Mouse (Mus musculus) liver, embryonic 12.5 days (tissue): ENCODE data around the gene Ppp2r2c. TPM values are rescaled to one million over a fixed set of nuclear protein-coding genes. Genes with fewer than 3 reads are reported as not detected.

Experiments used
- ATAC-seq: fragments of 200-750 bp; cut with Nextera tagmentation; 2 replicates; pipeline ENCODE4 v1.8.0; 2017; ENCODE audit warnings: moderate number of reproducible peaks, mild to moderate bottlenecking, moderate library complexity
- H3K27ac ChIP-seq: fragments of 300-500 bp; sonication (generic); 2 replicates; pipeline ENCODE4 v1.5.1; 2016; ENCODE audit warnings: mild to moderate bottlenecking
- H3K27me3 ChIP-seq: fragments of 300-500 bp; sonication (generic); replicated peaks from 2 replicates; pipeline ENCODE4 v1.6.1; 2016; ENCODE audit warnings: mild to moderate bottlenecking, moderate library complexity
- H3K36me3 ChIP-seq: fragments of 300-500 bp; sonication (generic); 2 replicates; pipeline ENCODE4 v1.6.1; 2016; ENCODE audit warnings: mild to moderate bottlenecking, moderate library complexity
- H3K4me1 ChIP-seq: fragments of 300-500 bp; sonication (generic); 2 replicates; pipeline ENCODE4 v1.6.1; 2016
- H3K4me2 ChIP-seq: fragments of 300-500 bp; sonication (generic); 2 replicates; pipeline ENCODE4 v1.6.1; 2016; ENCODE audit warnings: mild to moderate bottlenecking, moderate library complexity
- H3K4me3 ChIP-seq: fragments of 300-500 bp; sonication (generic); 2 replicates; pipeline ENCODE4 v1.5.1; 2016; ENCODE audit warnings: mild to moderate bottlenecking, moderate library complexity
- H3K9ac ChIP-seq: fragments of 300-500 bp; sonication (generic); 2 replicates; pipeline ENCODE4 v1.6.1; 2016; ENCODE audit warnings: mild to moderate bottlenecking, moderate library complexity
- H3K9me3 ChIP-seq: fragments of 300-500 bp; sonication (generic); replicated peaks from 2 replicates; pipeline ENCODE4 v1.6.1; 2016; ENCODE audit warnings: mild to moderate bottlenecking, moderate library complexity
- WGBS: fragments of 180-500 bp; shearing (Covaris S2); methylation state at CpG from one replicate; pipeline ENCODE4 v1.1.7; 2016; ENCODE audit not compliant: insufficient replicate concordance; 5-methylcytosine and 5-hydroxymethylcytosine counted together
- polyA plus RNA-seq: library from polyadenylated mRNA; unstranded; fragments of >200 nt; fragmentation: Nextera tagmentation; extraction: Ambion mirVana; gene quantifications from 2 replicates; pipeline ENCODE4 v1.2.1, GENCODE M21; 2016

The Ppp2r2c gene
- polyA plus RNA-seq, 1 experiment from 2014 or later: 0.08 TPM

GRCm38 (mm10) chr5:36875956-36876355 is 7.6 kb downstream of the Ppp2r2c start:
- Histone ChIP-seq H3K36me3 (no peaks in the 10 kb centered on the region), H3K4me2 (no peak overlapping the region), H3K4me3 (no peak overlapping the region), H3K9me3 (no peaks in the 10 kb centered on the region), H3K9ac (no peak overlapping the region), H3K27ac (no peak overlapping the region), H3K4me1 (no peaks in the 10 kb centered on the region), H3K27me3 (peaks cover 45% of the 10 kb centered on the region)
- 65% methylated on average over 4 of the region's 4 CpGs for WGBS
- ATAC-seq: no peak

DNA sequence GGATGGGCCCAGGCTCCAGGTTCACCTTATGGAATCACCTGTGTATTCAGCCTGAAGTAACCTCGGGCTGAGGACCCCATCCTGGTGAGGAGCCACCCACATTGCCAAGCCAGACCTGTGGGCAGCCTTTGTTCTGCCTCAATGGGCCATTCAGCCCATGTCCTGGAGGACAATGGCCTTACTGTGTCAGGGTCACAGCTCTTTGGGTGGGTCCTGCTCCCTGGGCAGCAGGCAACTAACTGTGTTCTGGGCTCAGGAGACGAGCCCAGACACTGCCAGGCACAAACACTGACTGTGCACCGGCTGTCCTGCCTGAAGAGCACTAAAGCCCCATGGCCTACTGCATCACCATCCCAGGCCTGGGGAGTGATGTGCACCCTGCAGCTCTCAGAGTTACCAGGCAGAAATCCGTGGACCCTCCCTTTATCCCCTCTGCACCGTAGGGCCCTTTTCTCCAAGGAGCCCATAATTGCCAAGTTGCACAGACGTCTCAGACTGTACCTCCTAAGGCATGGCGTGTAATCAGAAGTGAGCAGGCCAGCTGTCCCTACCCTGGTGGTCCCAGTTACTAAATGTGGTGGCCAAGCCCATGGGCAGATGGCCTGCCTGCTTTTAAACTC is 8.6 kb downstream of the Ppp2r2c start:
- H3K27me3 ChIP-seq: peaks cover 35% of the 10 kb centered on the region
- no peak overlapping the region for H3K27ac ChIP-seq

DNA sequence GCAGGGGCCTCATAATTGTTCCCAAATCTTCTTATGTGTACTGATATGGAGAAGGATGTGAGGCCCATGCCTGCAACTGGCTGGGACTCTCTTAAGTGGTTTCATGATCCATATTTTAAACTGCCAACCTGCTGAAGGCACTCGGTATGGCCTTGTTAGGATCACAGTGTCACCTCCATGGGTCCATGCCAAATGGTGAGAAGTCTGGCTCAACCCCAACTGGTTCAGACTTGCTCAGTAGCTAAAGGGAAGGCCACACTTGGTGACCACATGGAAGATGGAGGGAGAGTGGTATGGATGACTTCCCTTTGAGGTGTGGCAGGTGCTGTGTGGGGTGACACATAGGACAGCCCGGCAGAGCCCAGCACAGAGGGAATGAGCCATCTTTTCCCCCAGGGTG is 9.3 kb downstream of the Ppp2r2c start:
- no peak overlapping the region for H3K4me2 ChIP-seq
- WGBS: 58% methylated on average over 2 of the region's 2 CpGs
- peaks cover 29% of the 10 kb centered on the region for H3K27me3 ChIP-seq
- no peak overlapping the region for H3K4me3 ChIP-seq
- no peak overlapping the region for H3K27ac ChIP-seq
- ATAC-seq: no peak
- no peaks in the 10 kb centered on the region for H3K4me1 ChIP-seq
- no peaks in the 10 kb centered on the region for H3K36me3 ChIP-seq
- no peaks in the 10 kb centered on the region for H3K9me3 ChIP-seq
- no peak overlapping the region for H3K9ac ChIP-seq

More for the DNA sequence above, 8.6 kb downstream of the Ppp2r2c start:
- 57% methylated on average over 7 of the region's 7 CpGs for WGBS
- ATAC-seq: no peak
- Histone ChIP-seq H3K4me1 (no peaks in the 10 kb centered on the region), H3K4me3 (no peak overlapping the region), H3K36me3 (no peaks in the 10 kb centered on the region), H3K4me2 (no peak overlapping the region), H3K9ac (no peak overlapping the region), H3K9me3 (no peaks in the 10 kb centered on the region)

- Histone ChIP-seq H3K27ac (no peak overlapping the region), H3K36me3 (no peaks in the 10 kb centered on the region), H3K4me1 (no peaks in the 10 kb centered on the region), H3K4me2 (no peak overlapping the region), H3K4me3 (no peak overlapping the region), H3K27me3 (peaks cover 18% of the 10 kb centered on the region), H3K9me3 (no peaks in the 10 kb centered on the region), H3K9ac (no peak overlapping the region)
- 68% methylated on average over 4 of the region's 4 CpGs for WGBS
- no peak for ATAC-seq
Observed at GRCm38 (mm10) chr5:36878801-36879200, 10.5 kb downstream of the Ppp2r2c start.

DNA sequence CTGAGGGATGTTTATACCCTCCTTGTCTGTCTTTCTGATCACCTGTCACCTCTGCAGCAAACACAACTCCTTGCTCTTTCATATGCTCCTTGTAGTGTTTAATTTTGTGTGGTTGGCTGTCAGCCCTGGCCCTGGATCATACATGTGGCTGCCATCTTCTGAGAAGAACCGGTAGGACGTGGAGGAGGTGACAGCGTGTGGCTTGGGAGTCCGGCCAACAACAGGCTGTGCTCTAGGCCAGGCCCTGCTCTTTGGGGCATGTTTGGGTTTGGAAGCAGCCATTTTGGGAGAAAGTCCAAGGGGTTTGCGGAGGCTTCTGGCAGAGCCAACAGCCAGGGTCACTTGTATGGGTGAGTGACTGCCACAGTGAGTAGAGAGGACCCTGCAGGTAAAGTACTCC is 12.3 kb downstream of the Ppp2r2c start:
- no peak for ATAC-seq
- 0 out of 2 replicates have a peak, but pooled peaks cover 1% of the 10 kb centered on the region for H3K27me3 ChIP-seq
- H3K9ac ChIP-seq: no peak overlapping the region
- no peaks in the 10 kb centered on the region for H3K4me1 ChIP-seq
- H3K4me2 ChIP-seq: no peak overlapping the region
- H3K27ac ChIP-seq: no peak overlapping the region
- no peaks in the 10 kb centered on the region for H3K36me3 ChIP-seq
- no peak overlapping the region for H3K4me3 ChIP-seq
- H3K9me3 ChIP-seq: no peaks in the 10 kb centered on the region
- 72% methylated on average over 5 of the region's 5 CpGs for WGBS

DNA sequence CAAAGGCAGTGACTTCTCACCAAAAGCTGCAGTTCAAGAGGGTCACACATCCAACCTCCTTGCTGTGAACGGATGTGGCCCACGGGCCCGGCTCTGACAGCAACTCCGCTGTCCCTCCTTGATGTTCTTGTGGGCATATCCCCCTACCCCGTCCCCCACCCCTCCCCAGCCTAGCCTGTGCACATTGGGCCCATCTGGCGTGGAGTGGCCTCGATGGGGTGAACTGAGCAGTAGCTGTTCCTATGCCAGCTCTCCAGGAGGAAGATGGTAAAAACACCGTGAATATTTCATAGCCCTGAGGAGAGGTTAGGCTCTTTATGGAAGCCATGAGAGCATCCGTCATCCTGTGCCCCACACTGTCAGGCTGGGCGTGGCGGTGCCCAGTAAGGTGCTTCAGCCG is 15.2 kb downstream of the Ppp2r2c start:
- Histone ChIP-seq H3K9me3 (no peaks in the 10 kb centered on the region), H3K36me3 (no peaks in the 10 kb centered on the region), H3K9ac (no peak overlapping the region), H3K4me1 (no peaks in the 10 kb centered on the region), H3K27me3 (0 out of 2 replicates have a peak, but pooled peaks cover 4% of the 10 kb centered on the region), H3K4me3 (no peak overlapping the region), H3K4me2 (no peak overlapping the region), H3K27ac (no peak overlapping the region)
- WGBS: 63% methylated on average over 12 of the region's 12 CpGs
- ATAC-seq: no peak

DNA sequence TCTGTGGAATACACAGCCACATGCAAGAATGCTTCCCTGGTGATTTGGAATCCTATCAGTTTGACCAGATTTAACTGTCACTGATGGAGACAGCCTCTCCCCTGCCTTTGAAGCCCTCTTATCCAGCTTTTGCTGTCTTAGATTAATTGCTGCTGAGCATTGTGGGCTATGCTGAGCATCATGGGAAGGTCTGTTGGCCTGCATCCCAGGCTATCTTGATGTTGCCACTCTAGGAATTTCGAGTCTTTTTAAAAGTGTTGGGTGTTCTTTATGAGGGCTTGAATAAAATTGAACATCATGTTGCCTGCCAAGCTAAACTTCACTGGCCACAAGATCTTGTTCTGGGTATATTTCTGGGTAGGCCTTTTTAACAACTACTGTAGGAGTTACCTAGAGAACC is 16.8 kb downstream of the Ppp2r2c start:
- Histone ChIP-seq H3K9me3 (no peaks in the 10 kb centered on the region), H3K27me3 (0 out of 2 replicates have a peak, but pooled peaks cover 4% of the 10 kb centered on the region), H3K27ac (no peak overlapping the region), H3K36me3 (no peaks in the 10 kb centered on the region), H3K4me2 (no peak overlapping the region), H3K4me3 (no peak overlapping the region), H3K9ac (no peak overlapping the region), H3K4me1 (no peaks in the 10 kb centered on the region)
- WGBS: 48% methylated on average over 1 of the region's 1 CpGs
- ATAC-seq: no peak

DNA sequence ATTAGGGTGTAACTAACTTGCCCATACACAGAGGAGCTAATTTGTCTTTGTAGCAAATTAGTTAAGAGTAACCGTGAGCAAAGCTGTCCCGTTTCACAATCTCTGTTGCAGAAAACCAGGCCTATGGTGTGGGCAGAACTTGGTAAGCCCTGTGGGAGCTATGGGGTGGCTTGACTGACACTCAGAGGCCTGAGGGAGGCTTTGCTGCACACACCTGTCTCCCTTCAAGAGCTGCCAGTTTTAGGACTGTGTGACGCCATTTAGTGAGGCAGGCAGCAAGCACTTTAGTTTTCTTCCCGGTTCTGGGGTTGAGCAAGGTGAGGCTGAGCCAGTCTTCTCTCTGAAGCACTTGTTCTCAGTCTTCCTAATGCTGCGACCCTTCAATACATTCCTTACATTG is 17.3 kb downstream of the Ppp2r2c start:
- H3K27ac ChIP-seq: no peak overlapping the region

DNA sequence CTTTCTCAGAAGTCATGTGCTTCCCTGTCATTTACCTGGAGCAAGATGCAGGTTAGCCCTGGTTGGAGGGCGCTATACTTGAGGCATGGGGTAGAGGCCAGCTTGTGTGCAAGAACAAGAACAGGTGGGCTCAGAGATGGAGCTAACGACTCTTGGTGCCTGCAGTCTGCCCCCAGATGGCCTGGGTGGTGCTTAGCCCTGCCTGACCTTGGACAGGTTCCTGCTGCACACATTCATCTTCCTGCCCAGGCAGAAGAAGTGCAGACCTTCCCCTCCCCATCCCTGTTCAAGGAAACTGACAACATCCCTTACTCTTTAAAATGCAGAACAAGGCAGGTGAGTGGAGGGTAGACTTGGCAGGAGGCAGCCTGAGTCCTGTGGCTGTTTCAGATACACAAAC is 18.0 kb downstream of the Ppp2r2c start:
- H3K9ac ChIP-seq: no peak overlapping the region
- no peak overlapping the region for H3K4me3 ChIP-seq
- 61% methylated on average over 2 of the region's 2 CpGs for WGBS
- H3K4me1 ChIP-seq: no peaks in the 10 kb centered on the region
- no peak overlapping the region for H3K4me2 ChIP-seq
- 0 out of 2 replicates have a peak, but pooled peaks cover 4% of the 10 kb centered on the region for H3K27me3 ChIP-seq
- H3K27ac ChIP-seq: no peak overlapping the region
- no peak for ATAC-seq
- H3K9me3 ChIP-seq: no peaks in the 10 kb centered on the region
- H3K36me3 ChIP-seq: no peaks in the 10 kb centered on the region

More for the DNA sequence above, 17.3 kb downstream of the Ppp2r2c start:
- H3K9me3 ChIP-seq: no peaks in the 10 kb centered on the region
- no peak overlapping the region for H3K9ac ChIP-seq
- 0 out of 2 replicates have a peak, but pooled peaks cover 4% of the 10 kb centered on the region for H3K27me3 ChIP-seq
- no peak for ATAC-seq
- no peak overlapping the region for H3K4me3 ChIP-seq
- WGBS: 63% methylated on average over 5 of the region's 5 CpGs
- H3K4me1 ChIP-seq: no peaks in the 10 kb centered on the region
- no peaks in the 10 kb centered on the region for H3K36me3 ChIP-seq
- H3K4me2 ChIP-seq: no peak overlapping the region

GRCm38 (mm10) chr5:36886852-36887283 is 18.6 kb downstream of the Ppp2r2c start:
- Histone ChIP-seq H3K36me3 (no peaks in the 10 kb centered on the region), H3K27me3 (0 out of 2 replicates have a peak, but pooled peaks cover 4% of the 10 kb centered on the region), H3K4me3 (no peak overlapping the region), H3K4me2 (no peak overlapping the region), H3K9ac (no peak overlapping the region), H3K4me1 (no peaks in the 10 kb centered on the region), H3K9me3 (no peaks in the 10 kb centered on the region), H3K27ac (no peak overlapping the region)
- ATAC-seq: no peak
- WGBS: 55% methylated on average over 7 of the region's 7 CpGs

- Histone ChIP-seq H3K9ac (no peak overlapping the region), H3K27me3 (0 out of 2 replicates have a peak, but pooled peaks cover 4% of the 10 kb centered on the region), H3K4me3 (no peak overlapping the region), H3K4me2 (no peak overlapping the region), H3K9me3 (no peaks in the 10 kb centered on the region), H3K36me3 (no peaks in the 10 kb centered on the region), H3K4me1 (no peaks in the 10 kb centered on the region), H3K27ac (no peak overlapping the region)
- ATAC-seq: no peak
- WGBS: 35% methylated on average over 9 of the region's 9 CpGs
Observed at GRCm38 (mm10) chr5:36887299-36887988, 19.1 kb downstream of the Ppp2r2c start.

DNA sequence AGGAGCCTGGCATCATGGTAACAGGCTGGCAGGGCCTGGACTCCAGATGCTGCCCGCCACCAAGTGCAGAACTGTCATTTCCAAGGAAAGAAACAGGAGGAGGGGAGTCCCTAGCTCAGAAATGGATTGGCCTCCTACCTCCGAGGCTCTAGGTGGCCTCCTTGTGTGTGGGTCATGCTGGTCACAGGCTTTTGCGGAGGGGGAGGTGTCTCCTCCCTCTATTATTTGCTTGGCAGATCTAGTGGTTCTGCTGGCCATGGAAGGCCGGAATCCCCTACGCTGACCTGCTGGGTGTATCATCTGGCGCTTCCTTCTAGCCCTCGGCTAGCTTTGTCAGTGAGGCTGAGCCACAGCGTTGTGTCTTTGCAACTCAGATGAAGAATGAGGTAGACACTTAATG is 20.2 kb downstream of the Ppp2r2c start:
- WGBS: 68% methylated on average over 8 of the region's 8 CpGs
- Histone ChIP-seq H3K27me3 (0 out of 2 replicates have a peak, but pooled peaks cover 4% of the 10 kb centered on the region), H3K4me2 (no peak overlapping the region), H3K36me3 (no peaks in the 10 kb centered on the region), H3K9ac (no peak overlapping the region), H3K4me1 (no peaks in the 10 kb centered on the region), H3K9me3 (no peaks in the 10 kb centered on the region), H3K4me3 (no peak overlapping the region), H3K27ac (no peak overlapping the region)
- no peak for ATAC-seq
